Mouse (Mus musculus) urinary bladder, postnatal 10 days (tissue): Measurements from ENCODE around the gene Olfr766-ps1.
"Not testable (repeated sequence)": the region's sequence is repeated elsewhere in the genome, so short reads cannot be mapped to it uniquely, and the experiment has no call there.

Source experiments
- DNase-seq: peaks from one replicate; pipeline ENCODE4 v3.0.0; 2022; ENCODE audit warnings: low spot score

Gene Olfr766-ps1

DNA sequence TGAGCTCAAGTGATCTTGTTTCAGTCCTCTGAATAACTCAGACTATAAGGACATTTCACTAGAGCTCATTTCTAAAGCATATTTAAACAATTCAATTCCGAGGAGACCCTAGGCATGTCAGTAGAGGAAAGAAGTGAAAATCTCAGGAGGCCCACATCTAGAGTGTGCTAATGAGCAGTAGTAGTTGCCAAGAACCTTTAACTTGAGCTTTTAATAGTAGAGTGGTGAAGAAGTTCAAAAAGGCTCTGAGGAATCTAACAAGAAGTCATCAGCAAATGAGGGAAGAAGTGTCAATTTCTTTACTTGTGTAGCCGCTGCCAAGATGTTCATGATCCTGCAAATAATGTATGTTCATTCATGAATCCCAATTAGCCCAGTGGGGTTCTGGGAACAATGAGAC, at the start of gene Olfr766-ps1:
Olfr766-ps1 (minus strand) TSS at position 101 of the 400 bp plus-strand sequence.
- no peak for DNase-seq

DNA sequence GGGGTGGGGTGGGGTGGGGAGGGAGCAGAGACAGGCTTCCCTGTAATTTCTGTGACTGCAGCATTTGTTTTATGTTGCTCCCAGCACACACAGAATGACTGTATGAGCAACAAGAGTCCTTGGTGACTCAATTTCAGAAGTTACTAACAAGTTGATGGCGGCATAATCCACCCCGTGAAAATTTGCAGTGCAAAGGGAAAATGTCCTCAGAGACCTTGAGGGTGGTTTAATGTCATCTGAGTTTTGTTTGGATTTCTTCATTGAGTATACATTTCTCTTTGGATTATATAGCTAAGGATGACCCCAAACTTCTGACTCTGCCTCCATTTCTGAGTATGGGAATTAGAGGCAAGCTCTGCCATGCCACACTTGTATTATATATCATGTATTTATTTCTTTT, 49.0 kb upstream of the Olfr766-ps1 start, which contains the start of gene Olfr769:
Olfr769 (minus strand) TSS at position 101 of the 400 bp plus-strand sequence.
- DNase-seq = no peak

GRCm38 (mm10) chr10:129115146-129115545, 46.4 kb upstream of the Olfr766-ps1 start:
- no peak for DNase-seq

GRCm38 (mm10) chr10:129101231-129101630, 32.5 kb upstream of the Olfr766-ps1 start:
- DNase-seq = no peak

DNA sequence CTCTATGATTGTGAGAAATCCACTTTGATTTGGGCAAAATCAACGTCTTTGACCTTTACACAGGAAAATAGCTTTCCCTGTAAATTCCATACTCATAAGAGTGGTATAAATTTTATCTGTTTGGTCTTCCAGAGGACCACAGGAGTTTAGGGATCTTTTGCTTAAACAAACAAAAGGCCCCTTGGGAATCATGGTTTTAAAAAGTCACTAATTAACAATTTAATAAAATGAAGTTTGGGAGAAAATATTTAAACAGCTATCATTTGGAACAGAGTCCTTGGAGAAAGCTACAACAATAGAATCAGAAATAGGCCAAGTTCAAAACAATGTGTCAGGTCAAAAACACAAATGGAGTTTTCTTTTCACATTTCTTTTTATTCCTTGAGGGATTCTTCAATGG, 30.5 kb upstream of the Olfr766-ps1 start, which contains the start of gene Olfr768:
Olfr768 (minus strand) TSS at position 101 of the 400 bp plus-strand sequence.
- DNase-seq = no peak

DNA sequence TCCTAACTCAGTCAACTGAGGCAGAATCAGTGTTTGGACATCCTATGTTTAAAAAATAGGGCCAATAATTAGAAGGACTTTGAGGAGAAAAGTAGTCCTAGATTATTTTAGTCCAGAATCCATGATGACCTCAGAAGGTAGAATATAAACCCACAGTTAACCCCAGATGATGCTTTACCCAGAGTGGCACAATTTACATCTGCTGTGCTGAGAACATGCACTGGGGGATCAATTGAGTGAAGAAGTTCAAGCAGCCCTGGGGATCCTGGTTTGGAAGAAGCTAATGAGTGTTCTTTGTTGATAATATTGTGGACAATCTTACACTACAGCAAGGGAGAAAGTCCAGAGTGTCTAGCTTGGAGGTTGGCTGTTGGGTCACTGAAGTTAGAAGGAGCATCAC, 14.0 kb upstream of the Olfr766-ps1 start, which contains the start of gene Olfr767:
Olfr767 (minus strand) TSS at position 101 of the 400 bp plus-strand sequence.
- not testable (repeated sequence) for DNase-seq

GRCm38 (mm10) chr10:129049898-129050297, 18.9 kb downstream of the Olfr766-ps1 start, which contains the start of gene Olfr765:
Gene Olfr765, minus strand, starts transcription at chr10:129049998.
- not testable (repeated sequence) for DNase-seq

DNA sequence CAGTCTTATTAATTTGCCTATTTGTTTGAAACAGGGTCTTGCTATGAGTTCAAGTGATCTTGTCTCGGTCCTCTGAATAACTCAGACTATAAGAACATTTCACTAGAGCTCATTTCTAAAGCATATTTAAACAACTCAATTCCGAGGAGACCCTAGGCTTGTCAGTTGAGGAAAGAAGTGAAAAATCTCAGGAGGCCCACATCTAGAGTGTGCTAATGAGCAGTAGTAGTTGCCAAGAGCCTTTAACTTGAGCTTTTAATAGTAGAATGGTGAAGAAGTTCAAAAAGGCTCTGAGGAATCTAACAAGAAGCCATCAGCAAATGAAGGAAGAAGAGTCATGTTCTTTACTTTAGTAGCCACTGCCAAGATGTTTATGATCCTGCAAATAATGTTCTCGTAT, 29.0 kb downstream of the Olfr766-ps1 start, which contains the start of gene Olfr764-ps1:
Olfr764-ps1 (minus strand) TSS at position 101 of the 400 bp plus-strand sequence.
- no peak for DNase-seq

- no peak for DNase-seq
These were observed 40.4 kb downstream of the Olfr766-ps1 start for GRCm38 (mm10) chr10:129028343-129028742.

DNA sequence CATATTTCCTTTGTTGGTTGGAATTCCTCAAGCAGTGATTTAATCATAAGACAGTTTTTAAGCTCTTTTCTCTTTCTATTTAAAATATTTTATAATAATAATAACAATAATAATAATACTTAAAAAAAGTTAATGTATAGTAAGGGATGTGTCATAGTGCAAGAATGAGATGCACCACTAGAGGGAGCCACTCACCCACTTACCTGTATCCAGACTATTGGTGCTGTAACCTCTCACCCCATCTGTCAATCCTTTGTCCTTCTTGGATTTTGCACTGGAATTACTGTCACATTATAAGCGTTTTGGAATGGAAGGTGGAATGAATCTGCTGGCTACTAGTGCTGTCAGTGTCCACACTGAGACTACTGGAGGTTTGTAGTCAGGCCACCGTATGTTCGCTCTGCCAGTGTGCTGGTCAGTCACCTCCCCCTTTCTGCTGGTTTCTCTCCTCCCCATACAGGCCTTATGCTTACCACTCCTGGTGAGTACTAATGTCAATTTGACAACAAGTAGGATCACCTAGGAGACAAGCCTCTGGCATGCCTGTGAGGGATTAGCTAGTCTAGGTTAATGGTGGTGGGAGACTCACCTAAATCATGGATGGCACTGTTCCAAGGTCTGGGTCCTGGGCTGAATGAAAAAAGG, 42.6 kb downstream of the Olfr766-ps1 start:
- DNase-seq = no peak

DNA sequence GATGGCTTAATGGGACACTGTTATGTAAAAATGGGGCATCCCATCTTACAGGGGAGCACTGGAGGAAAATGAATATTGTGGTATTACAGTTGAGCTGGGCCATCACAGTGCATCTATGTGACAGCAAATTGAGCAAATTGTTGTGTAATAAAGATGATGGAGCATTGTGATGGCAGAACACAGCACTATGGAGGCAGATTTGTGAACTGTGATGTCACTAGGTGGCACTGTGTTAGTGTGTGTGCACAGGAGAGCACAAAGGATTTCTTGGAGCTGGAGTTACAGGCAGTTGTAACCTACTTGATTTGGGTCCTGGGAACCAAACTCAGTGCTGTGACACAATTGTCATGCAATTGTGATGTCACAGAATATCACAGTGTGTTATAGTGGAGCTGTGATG, 45.5 kb downstream of the Olfr766-ps1 start:
- no peak for DNase-seq

- DNase-seq = no peak
These were observed 54.3 kb downstream of the Olfr766-ps1 start for GRCm38 (mm10) chr10:129014477-129014876.
